Mouse (Mus musculus) gastrocnemius, adult 2 months (tissue): ENCODE results near the gene Rps19. TPM values are rescaled to one million over a fixed set of nuclear protein-coding genes. Genes with fewer than 3 reads are reported as not detected.
"Not testable (repeated sequence)": the region's sequence is repeated elsewhere in the genome, so short reads cannot be mapped to it uniquely, and the experiment has no call there.

Experiments used
- DNase-seq: peaks from one replicate; pipeline ENCODE4 v3.0.0; 2022
- H3K27ac ChIP-seq: fragments of 200-600 bp; 2 replicates; pipeline ENCODE4 v1.8.1; 2022; ENCODE audit warnings: mild to moderate bottlenecking
- H3K4me3 ChIP-seq: fragments of 200-600 bp; 2 replicates; pipeline ENCODE4 v1.8.1; 2022; ENCODE audit warnings: mild to moderate bottlenecking, moderate library complexity
- CTCF ChIP-seq: fragments of 200-600 bp; IDR thresholded peaks from 2 replicates; pipeline ENCODE4 v1.8.1; 2022; ENCODE audit warnings: antibody characterized with exemption, mild to moderate bottlenecking, moderate library complexity
- intact Hi-C: fragments of 180-260 bp; cut with DNase I; formaldehyde crosslinking; loops from one replicate; pipeline ENCODE4 v1.15.1; 2025
- total RNA-seq, 2 experiments: library from RNA; stranded (reverse); gene quantifications; 2 replicates each; pipeline ENCODE4 v1.2.3; 2021

Gene Rps19
- total RNA-seq, 2 experiments from 2014 or later = 326 to 419 TPM

DNA sequence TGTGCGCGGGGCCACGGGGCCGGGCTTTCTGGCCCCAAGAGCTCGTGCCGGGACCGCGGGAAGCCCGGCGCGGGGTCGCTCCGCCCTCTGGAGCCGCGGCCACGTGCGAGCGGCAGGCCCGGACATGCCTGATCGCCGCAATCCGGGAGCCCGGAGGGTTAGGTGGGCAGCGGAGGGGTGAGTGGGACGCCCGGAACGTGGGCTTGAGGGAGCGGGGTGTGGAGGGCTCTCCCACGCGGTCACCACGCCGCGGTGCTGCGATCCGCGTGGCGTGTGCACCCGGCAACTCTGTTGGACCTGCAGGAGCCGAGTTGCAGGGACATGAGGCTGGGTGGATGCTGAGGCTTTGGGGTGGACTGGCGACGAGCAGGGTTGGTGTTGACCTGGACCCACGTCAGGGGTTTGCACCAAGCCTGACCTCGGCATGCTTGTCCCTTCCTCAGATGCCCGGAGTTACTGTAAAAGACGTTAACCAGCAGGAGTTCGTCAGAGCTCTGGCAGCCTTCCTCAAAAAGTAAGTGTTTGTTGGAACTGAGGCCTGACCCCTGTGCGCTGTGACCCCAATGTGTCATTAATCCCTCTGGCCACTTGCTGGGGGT is 621 bp downstream of the Rps19 start:
- no peak for DNase-seq
- intact Hi-C loops = loop anchor here (2.0 to 10.0 kb wide), 2 partner anchors 86 to 770 kb away; partner anchors contain the start of gene Zfp112
- Histone ChIP-seq H3K4me3 (peak overlapping the region; percentile 94), H3K27ac (peak overlapping the region; percentile 96)
- TF ChIP-seq CTCF = no peak

DNA sequence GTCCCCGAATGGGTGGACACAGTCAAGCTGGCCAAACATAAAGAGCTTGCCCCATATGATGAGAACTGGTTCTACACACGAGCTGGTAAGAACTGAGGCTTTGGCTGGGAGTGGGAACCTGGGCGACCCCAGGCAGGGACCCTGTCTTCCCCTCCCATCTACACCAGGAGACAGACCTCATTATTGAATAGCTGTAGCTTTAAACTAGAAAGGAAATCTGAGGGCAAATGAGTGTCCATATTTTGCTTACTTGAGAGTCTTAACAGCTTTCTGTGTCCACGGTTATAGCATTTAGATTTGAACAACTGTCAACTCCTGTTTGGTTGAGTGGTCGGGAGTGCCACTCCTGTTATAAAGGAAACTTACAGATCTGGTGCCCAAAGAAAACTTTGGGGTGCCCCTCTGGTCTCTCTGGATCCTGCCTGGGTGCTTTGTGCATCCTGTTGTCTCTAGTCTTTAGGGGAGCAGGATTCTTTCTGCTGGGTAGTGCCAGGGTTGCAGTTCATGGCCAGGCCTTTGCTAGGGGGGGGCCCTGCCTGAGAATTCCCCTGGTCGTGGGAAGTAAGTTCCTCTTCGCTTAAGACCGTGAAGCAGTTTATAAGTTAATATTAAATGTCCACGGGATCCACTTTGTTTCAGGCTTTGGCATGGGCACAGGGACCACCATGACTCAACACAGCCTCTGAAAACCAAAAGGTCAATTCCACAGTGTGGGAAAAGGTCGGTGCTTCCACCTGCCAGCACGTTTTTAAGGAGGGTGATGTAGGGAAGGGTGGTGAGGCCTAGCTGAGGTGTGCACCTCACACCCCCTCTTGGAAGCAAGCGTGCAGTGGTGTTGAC is 1.5 kb downstream of the Rps19 start:
- Histone ChIP-seq H3K4me3 (peak overlapping the region; percentile 94), H3K27ac (peak overlapping the region; percentile 96)
- no peak for DNase-seq
- no peak for TF ChIP-seq CTCF
- intact Hi-C loops = loop anchor here (2.0 to 10.0 kb wide), 2 partner anchors 85 to 771 kb away; partner anchors contain the start of gene Zfp112

DNA sequence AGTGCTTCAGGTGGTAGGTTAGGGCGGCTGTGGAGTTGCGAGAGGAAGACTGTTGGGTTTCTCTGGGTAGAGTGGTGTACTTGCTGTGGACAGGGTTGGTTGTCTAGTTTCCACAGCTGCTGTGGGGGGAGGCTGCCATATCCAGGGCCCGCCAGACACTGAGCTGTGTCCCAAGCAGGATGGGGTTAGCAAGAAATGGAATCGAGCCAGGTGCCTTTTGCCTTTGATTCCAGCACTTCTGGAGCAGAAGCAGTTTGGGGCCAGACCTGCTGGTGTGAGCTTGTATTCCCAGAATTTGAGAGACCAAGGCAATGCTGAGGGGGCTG is 2.1 kb downstream of the Rps19 start:
- no peak for TF ChIP-seq CTCF
- intact Hi-C loops = loop anchor here (10.0 kb wide), 1 partner anchor 771 kb away; the partner anchor contains the start of gene Zfp112
- DNase-seq = no peak
- Histone ChIP-seq H3K4me3 (peak overlapping the region; percentile 94), H3K27ac (peak overlapping the region; percentile 96)

DNA sequence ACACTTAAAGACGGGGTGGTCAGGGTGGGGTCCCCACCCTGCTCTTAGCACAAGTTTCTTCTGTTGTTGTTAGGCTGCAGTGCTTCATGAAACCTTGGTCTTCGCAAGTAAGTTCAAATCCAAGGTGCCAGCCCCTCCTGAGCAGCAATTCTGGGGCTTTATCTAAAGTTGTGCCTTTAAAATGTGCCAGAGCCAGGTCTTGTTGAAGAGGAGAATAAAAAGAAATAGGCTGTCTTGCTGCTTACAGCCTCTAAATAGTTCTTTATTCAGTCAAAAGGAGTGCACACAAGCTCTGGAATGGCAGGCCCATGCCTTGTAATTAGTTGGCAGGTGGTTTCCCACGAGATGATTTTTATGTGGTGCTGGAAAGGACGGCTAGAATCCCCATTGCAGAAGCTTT is 2.9 kb downstream of the Rps19 start:
- intact Hi-C loops = loop anchor here (10.0 kb wide), 1 partner anchor 772 kb away; the partner anchor contains the start of gene Zfp112
- H3K4me3 ChIP-seq = no peak overlapping the region
- TF ChIP-seq CTCF = no peak

DNA sequence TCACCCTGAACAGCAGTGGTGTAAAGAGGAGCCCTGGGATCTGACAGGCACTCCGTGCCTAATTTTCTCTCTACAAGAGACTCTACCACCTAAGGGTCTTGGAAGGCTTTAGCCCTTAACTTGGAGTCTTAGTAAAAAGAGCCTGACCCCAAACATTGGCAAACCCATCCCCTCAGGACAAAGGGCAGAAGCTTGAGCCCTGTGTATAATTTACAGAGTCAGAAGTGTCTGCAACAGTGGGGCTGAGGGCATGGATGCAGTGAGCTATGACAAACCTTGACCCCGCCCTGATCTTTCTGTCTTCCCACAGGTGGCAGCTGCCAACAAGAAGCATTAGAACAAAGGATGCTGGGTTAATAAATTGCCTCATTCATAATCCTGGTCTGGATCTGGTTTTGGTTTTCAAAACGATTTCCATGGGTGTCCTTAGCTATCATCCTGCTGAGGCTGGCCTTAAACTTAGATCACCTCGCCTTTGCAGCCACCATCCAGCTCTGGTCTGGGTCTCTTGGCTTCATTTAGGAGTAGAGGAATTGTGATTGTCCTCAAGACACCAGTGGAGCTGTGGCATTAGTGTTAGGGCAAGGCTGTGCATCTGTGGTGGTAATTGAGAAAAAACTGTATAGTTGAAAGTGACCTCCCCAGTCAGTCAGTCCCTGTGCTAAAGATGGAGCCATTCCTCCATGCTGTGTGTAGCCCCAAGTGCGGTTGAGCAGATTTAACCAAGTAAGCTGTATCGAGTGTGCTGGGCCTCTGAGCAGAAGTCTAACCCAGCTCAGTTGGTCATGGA is 5.5 kb downstream of the Rps19 start:
- Histone ChIP-seq H3K27ac (no peak overlapping the region; the same call in 1 of the 2 replicates), H3K4me3 (no peak overlapping the region)
- intact Hi-C loops = loop anchor here (1.0 to 10.0 kb wide), 3 partner anchors 15 to 775 kb away; partner anchors contain the start of gene Zfp112
- no peak for TF ChIP-seq CTCF
- no peak for DNase-seq

More for the DNA sequence above, 2.9 kb downstream of the Rps19 start:
- DNase-seq = no peak
- peak overlapping the region; percentile 8; the same call in 1 of the 2 replicates for H3K27ac ChIP-seq

DNA sequence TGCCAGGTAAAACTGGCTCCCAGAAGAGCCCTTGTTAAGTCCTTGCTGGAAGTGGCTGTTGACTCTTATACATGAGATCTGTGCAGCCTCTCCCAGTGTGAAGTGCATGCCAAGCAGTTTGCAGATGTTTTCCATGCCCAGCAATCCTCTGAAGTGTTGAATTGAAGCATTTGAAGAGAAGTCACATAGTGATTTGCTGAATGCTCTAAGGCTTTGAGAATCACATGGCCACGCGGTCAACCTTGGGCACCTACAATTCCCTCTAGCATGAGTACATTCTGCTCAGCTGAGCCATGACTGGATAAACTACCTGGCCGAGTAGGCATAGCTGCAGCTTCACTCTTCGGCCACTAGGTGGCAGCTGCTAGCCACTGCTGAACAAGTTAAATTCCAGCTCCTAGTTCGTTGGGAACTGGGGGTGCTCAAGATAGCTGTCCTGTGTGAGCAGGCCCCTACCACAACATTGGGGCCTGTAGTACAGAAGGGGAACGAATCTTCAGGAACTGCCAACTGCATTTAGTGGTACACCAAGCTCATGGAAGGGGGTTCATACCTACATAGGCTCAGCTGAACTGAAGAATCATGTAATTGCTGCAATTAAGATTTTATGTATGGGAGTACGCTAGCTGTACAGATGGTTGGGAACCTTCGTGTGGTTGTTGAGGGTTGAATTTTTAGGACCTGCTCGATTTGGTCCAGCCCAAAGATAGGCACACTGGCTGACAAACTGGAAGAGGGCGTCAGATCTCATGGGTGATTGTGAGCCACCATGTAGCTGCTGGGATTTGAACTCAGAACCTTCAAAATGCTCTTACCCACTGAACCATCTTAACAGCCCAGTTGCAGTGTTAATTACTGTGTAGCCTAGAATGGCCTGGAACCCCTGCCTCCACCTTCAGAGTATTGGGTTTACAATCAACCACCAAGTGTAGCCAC is 6.4 kb downstream of the Rps19 start:
- Histone ChIP-seq H3K27ac (no peak overlapping the region; the same call in 1 of the 2 replicates), H3K4me3 (no peak overlapping the region)
- TF ChIP-seq CTCF = no peak; the same call in none of the 2 replicates
- peak; percentile 73 for DNase-seq
- intact Hi-C loops = loop anchor here (1.0 to 2.0 kb wide), 2 partner anchors 14 to 75 kb away; no protein-coding TSS in a partner anchor

DNA sequence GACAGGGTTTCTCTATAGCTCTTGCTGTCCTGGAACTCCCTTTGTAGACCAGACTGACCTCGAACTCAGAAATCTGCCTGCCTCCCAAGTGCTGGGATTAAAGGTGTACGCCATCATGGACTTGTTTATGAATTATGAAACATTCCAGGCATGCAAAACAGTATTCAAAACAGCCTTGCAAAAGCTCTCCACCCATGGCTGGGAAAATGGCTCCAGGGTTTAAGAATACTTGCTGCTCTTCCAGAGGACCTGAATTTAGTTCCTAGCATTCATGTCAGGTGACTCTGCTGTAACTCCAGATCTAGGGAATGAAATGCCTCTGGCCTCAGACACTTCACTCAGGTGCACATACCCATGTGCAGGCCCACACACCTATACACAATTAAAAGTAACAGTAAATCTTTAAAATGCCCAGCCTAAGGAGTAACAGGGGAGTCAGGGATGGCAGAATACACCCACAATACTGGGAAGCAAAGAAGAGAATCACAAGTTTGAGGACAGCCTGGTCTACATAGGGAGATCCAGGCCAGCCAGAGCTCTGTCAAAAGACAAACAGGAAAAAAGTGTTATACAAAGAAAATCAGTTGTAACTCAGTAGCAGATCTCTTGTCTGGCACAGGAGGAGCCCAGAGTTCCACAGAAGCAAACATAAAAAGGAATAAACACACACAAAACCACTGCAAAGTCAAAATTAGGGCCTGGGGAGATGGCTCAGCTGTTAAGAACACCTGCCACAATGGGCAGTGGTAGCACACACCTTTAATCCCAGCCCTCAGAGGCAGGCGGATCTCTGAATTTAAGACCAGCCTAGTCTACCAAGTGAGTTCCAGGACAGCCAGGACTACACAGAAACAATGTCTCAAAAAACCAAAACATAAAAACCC is 7.3 kb downstream of the Rps19 start:
- intact Hi-C loops = loop anchor here (2.0 kb wide), 1 partner anchor 13 kb away; no protein-coding TSS in a partner anchor
- no peak for TF ChIP-seq CTCF
- Histone ChIP-seq H3K4me3 (no peak overlapping the region), H3K27ac (no peak overlapping the region)
- no peak for DNase-seq

DNA sequence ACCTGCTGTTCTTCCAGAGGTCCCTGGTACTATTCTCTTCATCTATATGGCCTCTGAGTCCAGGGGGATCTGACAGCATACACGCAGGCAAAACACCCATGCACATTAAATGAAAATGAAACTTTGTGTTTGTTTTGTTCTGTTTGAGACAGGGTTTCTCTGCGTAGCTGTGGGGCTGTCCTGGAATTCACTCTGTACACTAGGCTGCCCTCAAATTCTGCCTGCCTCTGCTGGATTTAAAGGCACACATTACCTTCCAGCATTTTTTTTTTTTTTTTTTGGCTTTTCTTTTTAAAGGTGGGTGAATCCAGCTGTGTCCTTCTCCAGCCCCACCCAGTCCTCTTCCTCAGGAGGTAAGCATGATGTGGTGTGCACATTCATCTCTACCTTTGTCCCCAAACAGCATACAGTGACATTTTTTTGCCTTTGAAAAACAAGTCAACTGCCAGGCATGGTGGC is 8.0 kb downstream of the Rps19 start:
- Histone ChIP-seq H3K4me3 (no peak overlapping the region), H3K27ac (no peak overlapping the region)
- no peak for TF ChIP-seq CTCF
- DNase-seq = no peak
- intact Hi-C loops = no loop called here

DNA sequence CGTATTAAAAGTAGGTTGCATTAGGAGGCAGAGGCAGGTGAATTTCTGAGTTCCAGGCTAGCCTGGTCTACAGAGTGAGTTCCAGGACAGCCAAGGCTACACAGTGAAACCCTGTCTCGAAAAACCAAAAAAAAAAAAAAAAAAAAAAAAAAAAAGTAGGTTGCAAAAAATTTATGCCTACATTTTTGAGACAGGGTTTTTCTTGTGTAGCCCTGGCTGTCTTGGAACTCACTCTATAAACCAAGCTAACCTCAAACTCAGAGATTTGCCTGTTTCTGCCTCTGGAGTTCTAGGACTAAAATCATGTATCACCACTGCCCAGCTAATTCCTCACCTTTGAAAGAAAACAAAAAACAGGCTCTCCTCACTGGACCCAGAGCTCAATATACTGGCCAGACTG is 11.6 kb downstream of the Rps19 start:
- H3K4me3 ChIP-seq, H3K27ac ChIP-seq, DNase-seq, intact Hi-C loops: not testable (repeated sequence)

DNA sequence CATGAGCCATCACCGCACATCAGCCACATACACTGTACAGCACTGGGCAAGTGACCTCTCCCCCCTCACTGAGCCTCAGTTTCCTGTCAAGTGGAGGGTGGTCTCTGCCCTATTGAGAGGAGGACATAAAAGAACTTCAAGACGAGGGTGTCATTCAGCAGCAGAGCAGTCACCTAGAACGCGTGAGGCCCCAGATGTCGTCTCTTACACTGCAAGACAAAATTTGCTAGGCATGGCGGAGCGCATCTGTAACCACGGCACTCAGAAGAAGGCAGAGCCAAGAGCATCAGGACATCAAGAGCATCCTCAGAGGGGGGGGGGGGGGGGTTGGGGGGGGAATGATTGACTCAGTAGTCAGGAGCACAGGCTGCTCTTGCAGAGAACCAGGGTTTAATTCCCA is 12.1 kb downstream of the Rps19 start:
- Histone ChIP-seq H3K27ac (no peak overlapping the region), H3K4me3 (no peak overlapping the region)
- intact Hi-C loops = no loop called here
- TF ChIP-seq CTCF = no peak
- DNase-seq = no peak

DNA sequence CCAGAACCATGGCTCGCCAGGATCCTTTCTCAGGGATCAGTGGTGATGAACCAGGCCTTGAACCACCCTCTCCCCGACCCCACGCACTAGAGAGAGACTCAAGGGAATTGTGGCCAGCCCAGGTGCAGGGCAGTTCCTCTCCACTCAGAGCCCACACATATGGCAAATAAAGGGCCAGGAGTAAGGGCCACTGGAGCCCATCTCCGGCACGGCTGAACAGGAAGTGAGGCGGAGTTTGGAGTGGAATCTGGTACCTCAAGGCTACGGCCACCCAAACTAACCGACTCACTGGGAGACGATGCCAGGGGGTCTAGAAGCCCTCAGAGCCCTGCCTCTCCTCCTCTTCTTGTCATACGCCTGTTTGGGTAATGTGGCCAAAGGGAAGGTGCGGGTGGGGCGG is 13.1 kb downstream of the Rps19 start, which contains the start of gene Cd79a:
TSS of gene Cd79a (plus strand) at position 158 of the 400 bp plus-strand sequence.
- intact Hi-C loops = no loop called here
- H3K4me3 ChIP-seq = no peak within 1 kb of the TSS
- no peak within 1 kb of the TSS for H3K27ac ChIP-seq
- TF ChIP-seq CTCF = no peak
- no peak for DNase-seq
